Mouse (Mus musculus) layer of hippocampus, adult 18-20 months (tissue): ENCODE results near the gene Cops3. TPM values are rescaled to one million over a fixed set of nuclear protein-coding genes. Genes with fewer than 3 reads are reported as not detected.
A peak's percentile ranks its signal among the peaks of the same experiment; 100 is the strongest.
"Not testable (repeated sequence)": the region's sequence is repeated elsewhere in the genome, so short reads cannot be mapped to it uniquely, and the experiment has no call there.

ENCODE experiments used
- DNase-seq, 2 experiments: peaks; one replicate each; pipeline ENCODE4 v3.0.0; 2022; ENCODE audit warnings: low spot score in 2 of 2
- long read RNA-seq: library from polyadenylated mRNA; stranded (forward); transcript quantifications from one replicate; pipeline ENCODE4 v2.0.0, GENCODE M21; 2021
- total RNA-seq, 2 experiments: library from RNA; stranded (reverse); gene quantifications; 2 replicates each; pipeline ENCODE4 v1.2.3; 2021

The Cops3 gene
- 10 to 100 TPM; 72.0 to 73.3 TPM for total RNA-seq
- long read RNA-seq, transcript Cops3-201 (12 exons, 1,646 nt), result major isoform, 64 of 75 reads
- long read RNA-seq, partial matches to known transcripts, result 4 of 75 reads
- long read RNA-seq, other reads (novel, unspliced or antisense), result 7 of 75 reads

DNA sequence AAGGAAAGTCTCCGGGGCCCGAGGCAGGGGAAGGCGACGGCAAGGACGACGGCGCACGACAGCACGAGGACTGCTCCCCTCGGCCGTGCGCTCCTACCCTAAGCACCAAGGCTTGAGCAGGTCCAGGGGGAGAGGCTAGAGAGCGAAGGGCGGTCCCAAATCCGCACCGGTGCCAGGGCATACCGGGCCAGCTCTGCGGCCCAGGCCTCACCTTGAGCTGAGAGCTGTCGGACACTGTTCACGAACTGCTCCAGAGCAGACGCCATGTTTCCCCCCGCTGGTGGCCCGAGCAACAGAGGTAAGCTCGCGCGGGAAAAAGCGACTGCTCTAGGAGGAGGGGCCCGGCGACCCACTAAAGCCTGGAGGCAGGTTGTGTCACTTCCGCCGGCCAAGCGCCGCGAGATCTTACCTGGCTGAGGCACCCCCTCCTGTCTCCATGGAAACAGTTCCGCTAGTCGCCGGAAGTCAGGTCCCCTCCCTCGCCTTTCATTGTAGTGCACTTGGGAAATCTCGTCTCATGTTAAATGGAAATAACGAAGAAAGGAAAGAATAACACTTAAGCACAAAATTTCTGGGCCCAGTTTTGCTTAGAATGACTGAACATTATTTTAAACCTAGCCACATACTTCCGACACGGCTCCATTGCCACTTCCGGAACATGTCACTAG is at the start of gene Cops3:
TSS of gene Cops3 (minus strand) at position 380 of the 668 bp plus-strand sequence.
- DNase-seq, result peak; percentile 92 to 97

DNA sequence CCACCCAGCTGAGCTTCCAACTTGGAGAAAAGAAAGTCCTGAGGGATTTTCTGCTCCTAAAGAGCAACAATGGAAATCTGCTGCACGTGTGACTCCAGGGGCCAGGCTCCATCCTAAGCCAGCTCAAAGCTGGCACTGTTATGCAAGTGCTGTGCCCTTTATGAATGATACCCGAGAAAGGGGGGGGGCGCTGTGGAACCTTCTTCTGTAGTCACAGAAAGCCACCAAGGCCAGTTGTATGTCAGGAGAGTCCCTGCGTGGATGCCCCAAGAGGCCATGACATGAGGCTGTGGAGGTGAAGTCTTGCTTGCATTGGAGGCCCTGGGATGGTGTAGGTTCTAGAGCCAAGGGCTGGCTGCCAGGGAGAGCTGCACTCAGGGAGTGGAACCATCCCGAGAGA is 48.5 kb upstream of the Cops3 start:
- no peak for DNase-seq

DNA sequence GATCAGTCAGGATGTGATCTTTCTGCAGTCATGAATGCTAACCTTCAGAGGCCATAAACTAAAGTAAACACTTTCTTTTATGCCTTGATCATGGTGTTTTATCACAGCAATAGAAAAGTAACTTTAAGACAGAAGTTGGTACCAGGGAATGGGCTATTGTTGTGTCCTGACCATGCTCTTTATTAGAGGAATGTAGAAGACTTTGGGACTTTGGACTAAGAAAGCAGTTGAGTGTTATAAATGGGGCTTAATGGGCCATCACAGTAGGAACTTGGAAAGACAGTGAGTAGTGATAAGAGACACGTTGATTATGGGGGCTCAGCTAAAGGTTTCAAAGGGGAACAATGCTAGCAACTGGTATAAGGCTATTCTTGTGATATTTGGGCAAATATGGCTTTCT is 47.3 kb upstream of the Cops3 start:
- DNase-seq, result no peak

DNA sequence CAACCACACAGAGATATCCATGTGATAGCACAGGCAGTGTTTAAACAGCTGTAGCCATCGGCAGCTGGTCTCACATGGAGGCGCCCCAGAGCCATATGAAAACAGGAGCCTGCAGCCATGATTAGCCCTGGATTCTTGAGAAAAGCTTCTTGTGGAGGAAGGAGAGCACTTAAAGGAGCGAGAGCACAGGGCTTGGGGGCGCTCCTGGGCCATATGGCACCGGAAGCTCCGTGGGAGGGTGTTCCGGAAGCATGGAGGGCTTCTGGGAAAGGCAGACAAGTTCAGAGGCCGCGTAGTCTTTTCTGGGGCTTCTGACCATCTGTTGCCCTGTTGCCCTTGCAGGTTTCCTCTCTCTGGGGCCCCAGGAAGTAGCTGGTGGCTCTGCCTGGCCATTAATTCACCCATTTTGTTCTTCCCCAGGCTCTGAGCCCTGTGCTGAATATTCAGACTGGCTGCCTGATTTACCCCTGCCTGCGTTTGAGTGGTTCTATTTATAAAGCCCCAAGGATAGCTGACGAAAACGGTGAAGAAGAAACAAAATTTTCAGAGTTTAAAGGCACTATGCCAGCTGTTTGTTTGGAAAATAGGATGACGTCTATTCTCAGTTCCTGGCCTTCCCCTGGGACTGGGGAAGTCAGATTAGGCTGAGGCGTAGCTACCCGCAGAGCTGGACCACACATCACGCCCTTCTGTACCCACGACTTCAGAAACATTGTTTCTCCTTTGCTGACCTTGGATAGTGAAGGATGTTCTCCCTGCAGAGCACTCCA is 45.8 kb upstream of the Cops3 start:
- peak in 1 of 2 experiments; percentile 37 for DNase-seq

DNA sequence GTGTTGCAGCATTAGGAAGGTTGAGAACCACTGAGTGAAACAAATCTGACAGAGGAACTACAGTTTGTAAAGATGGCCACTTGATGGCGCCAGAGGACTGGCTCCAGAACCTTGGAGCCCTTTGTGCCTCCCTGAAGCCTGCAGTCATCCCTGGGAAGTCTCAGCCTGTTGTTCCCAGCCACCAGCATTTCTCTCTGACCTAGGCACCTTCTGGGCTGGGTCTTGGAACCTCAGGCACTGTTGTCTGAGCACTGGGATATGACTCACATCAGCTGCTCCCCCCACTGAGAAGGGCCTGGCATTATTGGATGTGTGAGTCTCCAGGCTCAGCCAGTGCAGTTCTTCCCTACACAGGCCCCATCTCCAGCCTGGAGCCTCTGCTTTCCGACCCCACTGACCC is 40.4 kb upstream of the Cops3 start:
- peak; percentile 63 to 84 for DNase-seq

DNA sequence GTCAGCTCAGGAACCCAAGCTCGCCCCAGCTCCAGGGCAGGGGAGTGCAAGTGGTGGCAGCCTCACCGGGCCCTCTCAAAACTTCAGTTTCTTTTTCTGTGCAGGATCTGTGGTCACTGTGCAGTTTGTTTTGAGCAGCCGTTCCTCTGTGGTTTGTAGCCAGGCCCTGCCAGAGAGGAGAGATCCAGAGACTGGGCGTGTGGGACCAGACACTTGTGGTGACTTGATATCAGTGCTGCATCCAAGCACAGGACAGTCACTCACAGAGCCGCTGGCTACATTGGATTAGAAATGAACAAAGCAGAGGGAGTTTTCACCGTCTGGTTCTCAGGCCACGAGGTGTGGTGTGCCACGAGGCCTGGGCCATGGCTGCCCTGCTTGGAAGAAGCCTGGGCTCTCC is 32.5 kb upstream of the Cops3 start:
- no peak for DNase-seq

DNA sequence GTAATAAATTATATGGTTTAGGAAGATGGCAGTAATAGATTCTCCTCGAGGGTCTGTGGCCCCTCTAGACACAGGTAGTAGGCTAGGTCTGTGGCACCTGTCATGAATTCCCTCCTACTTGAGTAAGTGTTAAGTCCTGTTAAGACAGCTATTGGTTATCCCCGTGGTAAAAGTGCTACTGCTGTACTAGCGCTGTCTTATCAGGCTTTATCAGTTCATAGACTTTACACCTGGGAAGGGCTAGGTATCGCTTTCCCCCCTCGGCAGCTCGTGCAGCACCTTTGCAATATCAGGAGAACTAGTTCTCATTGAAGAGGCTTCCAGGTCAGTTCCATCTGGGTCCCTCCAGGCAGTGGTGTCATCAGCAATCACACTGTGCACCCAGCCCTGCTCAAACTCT is 24.7 kb upstream of the Cops3 start:
- no peak for DNase-seq

DNA sequence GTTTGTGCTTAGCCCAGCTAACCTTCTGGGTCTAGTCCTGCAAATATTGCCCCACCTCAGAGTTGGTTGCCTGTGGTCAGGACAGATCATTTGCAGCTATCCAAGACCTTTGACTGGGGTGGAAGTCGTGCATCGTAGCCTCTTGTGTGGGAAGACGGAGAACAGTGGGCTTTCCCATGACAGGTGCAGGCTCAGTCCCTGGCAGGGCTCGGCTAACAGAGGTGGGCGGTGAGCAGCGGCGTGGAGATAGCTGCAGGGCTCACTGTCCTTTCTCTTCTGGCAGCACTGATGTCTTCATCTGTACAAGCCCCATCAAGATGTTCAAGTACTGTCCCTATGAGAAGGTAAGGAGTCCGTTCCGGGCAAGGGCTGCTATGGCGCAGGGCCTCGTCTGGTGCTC is 20.8 kb upstream of the Cops3 start:
- DNase-seq, result no peak

DNA sequence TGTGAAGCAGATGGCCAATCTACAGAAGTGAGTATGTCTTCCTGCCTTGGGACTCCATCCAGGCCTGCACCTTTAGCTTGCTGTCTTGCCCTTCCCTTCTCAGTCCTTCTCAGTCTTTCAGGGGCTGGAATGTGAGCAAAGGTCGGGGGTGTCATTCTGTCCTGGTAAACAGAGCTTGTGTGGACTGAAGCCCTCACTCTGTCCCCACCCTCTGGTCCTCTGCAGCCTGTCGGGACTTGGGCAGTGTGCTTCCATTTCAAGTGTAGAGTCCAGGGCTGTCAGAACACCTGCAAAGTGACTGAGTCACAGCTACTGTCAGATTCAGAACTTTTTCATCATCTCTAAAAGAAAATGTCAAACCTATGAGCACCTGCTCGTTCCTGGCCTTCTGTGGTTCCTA is 13.2 kb upstream of the Cops3 start:
- DNase-seq, result no peak

DNA sequence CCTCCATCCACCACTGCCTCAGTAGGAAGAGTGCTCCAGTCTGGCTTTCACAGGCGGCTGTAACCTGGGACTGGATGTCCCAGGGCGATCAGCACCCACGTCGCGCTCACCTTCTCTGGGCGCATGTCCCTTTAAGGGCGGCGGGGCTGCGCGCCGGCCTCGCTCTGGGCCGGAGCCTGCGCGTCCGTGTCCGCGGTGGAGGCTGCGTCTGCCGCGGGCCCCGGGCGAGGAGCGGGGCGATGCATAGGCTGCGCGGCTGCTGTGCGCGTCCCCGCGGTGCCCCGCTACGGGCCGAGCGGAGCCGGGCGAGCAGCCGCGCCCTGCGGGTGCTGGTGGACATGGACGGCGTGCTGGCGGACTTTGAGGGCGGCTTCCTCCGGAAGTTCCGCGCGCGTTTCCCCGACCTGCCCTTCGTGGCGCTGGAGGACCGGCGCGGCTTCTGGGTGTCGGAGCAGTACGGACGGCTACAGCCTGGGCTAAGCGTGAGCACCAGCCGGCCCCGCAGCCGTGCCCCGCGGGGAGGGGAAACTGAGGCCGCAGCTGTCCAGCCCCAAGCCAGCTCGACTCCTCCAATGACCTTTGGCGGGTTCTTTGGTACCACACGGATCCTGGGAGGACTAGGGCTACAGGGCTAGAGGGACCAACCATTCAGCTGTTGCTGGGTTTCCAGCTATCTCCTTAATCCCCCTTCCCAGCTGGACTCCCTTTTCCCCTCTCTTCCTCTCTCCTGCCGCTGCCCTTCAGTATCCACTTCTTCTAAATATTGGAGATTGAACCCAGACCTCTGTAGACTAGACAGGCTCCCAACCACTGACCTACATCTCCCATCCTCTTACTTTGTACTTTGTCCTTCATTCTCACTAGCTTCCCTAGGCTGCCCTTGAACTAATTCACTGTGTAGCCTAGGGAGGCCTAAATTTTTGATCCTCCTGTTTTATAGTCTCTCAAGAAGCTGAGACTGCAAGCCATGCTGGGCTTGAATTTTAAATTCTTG is 8.6 kb upstream of the Cops3 start:
- DNase-seq, result peak; percentile 66 to 72

DNA sequence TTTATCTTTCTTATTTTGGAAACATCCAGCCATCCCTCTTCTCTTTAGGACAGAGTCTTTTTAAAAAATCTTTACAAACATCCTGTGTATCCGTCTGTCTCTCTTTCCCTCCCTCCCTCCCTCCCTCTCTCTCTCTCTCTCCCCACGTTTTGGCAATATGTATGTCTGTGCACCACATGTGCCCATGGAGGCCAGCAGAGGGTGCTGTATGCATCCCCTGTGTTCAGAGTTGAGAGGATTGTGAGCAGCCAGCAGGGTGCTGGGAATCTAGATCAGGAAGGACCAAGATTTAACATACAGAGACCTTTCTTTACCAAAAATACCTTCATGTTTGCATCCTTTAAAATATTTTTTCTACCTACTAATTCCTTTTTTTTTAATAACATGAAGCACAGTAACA is 7.5 kb upstream of the Cops3 start:
- no peak for DNase-seq

DNA sequence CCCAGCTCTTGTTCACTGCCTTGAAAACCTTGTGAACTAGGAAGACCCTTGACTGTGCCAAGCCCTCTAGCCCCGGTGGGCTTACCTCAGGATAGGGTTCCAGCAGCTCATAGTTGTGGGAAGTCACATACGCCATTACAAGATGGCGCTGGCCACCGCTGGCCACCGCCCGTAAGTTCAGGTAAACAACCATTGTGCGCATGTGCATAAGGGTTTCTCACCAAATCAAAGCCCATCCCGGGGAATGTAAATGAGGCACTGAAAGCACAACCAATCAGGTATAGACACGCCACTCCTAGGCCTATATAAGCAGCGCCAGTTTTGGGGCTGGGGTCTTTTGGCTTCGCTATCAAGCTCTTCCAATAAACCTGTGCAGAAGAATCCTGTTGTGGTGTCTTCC is 6.7 kb upstream of the Cops3 start:
- DNase-seq, result no peak

DNA sequence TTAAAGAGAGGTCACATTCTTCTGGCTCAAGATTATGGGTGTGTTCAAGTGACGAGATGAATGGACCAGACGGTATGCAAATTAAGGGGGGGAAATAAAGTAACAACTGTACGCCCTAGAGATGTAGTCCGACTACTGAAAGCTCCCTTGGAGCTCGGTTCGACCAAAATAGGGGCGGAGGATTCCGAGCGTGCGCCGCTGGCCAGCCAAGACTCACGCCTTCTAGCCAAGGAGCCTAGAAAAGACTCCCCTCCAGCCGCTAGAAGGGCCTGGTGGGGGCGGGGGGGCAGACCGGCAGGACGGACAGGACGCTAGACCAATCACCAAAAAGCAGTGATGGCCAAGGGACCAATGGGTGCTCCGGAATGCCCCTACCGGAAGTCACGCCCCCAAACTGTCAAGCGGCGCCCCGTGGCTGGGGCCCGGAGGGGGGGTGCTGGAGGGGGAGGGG is 605 bp downstream of the Cops3 start, which contains the start of gene Nt5m:
TSS of gene Nt5m (plus strand) at position 440 of the 451 bp plus-strand sequence.
- peak; percentile 92 to 96 for DNase-seq

DNA sequence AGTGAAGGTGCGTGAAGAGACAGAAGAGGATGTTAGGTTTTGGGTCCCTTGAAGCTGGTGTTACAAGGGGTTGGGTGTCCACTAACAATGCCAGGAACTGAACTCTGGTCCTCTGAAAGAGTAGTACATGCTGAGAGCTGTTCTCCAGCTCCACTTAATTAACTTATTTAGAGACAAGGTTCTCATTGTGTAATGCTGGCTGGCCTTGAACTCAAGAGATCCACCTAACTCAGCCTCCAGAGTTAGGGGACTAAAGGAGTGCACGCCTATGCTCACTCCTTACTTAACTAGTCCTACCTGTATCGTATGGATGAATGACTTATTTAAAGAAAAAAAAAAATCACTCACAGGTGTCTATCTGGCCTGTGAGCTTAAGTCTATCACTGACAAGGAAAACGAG is 1.2 kb downstream of the Cops3 start:
- no peak for DNase-seq

DNA sequence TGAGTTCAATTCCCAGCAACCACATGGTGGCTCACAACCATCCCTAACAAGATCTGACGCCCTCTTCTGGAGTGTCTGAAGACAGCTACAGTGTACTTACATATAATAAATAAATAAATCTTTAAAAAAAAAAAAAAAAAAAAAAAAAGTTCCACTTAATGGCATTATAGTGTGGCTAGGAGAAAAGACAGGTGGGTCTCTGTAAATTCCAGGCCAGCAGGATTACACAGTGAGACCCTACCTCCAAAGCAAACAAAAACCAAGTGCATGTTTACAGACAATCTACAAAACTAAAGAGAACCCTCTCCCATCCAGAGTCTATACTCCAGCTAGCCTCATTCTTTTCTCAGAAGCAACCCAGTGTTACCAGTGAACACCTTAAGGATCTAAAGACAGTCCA is 1.8 kb downstream of the Cops3 start:
- DNase-seq, result not testable (repeated sequence)

DNA sequence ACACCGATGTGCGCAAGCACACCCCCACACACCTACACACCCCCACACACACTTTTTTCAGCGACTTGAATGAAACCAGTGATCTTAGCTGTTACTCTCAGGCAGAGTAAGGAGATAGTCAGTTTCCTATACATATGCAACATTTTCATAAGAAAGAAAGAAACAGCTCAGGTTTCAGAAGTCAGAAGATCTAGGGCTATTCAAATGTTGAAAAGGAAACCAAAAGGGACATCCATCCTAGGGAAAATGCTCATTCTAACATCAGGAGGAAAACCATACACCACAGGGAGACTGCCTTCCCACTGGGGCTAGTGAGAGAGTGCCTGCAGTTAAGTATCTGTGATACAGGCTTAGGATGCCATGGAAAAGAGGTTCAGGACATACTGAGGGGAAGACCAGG is 18.0 kb downstream of the Cops3 start:
- DNase-seq, result no peak

DNA sequence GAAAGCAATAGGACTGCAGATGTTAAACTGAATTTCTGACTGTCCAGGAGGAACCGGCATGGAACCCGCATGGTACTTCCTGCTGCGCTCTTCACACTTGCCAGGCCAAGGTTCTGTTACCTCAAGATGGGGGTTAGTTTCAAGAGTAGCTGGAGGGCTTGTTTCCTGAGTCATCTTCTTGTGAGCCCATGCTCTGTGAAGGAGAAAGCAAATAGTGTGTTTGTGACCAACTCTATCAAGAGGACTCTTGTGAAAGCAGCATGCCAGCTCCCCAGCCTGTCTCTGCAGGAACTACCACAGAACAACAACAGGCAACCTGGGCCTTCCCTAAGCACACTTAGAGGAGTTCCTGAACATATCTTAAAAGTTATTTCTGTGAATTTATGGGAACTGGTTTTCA is 21.7 kb downstream of the Cops3 start:
- no peak for DNase-seq

DNA sequence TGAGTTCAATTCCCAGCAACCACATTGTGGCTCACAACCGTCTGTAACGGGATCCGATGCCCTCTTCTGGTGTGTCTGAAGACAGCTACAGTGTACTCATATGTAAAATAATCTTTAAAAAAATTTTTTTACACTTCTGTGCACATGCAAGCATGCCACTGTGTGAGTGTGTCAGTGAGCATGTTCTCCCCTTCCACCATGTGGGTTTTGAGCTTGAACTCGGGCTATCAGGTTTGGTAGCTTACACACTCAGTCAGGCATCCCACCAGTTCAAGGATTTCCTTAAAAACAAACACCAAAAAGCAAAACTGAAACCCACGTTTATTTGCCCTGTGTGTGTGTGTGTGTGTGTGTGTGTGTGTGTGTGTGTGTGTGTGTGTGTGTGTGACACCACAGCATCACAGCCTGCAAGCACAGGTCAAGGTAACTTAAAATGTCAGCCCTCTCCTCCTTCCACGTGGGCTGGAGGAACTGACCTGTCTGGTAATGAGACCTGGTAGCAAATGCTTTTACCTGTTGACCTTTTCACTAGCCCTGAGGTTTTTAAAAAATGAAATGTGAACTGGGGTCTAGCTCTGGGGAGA is 24.1 kb downstream of the Cops3 start:
- no peak for DNase-seq

DNA sequence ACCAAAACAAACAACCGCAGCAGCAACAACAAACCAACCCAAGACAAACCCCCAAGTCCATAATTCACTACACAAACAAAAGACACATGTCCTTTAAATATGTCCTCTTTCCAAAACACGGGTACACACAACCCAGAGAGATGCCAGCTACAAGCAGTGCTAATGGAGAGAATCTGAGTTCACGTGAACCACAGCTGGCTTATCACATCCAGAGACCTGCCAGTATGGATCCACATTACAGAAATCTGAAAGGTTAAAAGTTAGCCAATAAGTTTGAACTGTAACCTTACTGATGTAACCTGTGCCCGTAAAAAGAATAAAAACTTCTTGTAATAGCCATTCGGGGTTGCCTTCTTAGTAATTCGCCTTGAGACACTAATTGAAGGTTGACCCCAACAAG is 24.7 kb downstream of the Cops3 start:
- no peak for DNase-seq

DNA sequence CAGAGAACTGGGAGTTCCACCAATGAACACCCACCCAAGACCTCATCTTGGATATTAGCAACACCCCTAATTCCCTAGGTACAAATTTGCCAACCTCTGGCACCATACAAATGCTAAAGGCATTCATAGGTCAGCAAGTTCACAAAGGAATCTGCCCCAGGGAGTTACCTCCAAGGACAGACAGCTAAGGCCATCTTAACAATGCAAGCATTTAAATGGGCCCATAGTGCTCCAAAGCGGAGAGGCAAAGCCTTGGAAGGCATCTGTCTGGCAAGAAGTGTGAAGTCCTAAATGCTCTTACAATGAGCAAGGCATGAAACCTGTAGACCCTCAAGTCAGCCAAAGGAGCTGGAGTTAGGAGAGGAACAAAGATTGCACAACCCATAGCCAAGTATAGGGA is 25.3 kb downstream of the Cops3 start:
- no peak for DNase-seq

DNA sequence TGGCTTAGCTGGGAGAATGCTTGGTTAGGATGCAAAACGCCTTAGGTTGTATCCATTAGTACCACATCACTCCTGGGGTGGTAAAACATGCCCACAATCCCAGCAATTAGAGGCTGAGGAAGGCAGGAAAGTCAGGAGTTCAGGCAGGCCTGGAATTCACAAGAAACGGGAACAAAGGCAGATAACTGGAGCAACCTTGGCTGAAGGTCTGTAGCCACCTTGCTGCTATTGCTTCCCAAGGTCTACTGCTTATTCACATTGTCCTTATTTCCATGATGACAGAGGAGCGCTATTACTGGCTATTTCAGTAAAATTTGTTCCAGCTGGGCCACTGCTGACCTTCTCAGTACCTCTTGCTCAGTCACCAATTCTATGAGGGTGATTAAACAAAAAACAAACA is 26.4 kb downstream of the Cops3 start:
- DNase-seq, result no peak
